Mouse (Mus musculus) limb, embryonic 12.5 days (tissue): ENCODE data around the gene Fanca. TPM values are rescaled to one million over a fixed set of nuclear protein-coding genes. Genes with fewer than 3 reads are reported as not detected.

ENCODE experiments used
- ATAC-seq: fragments of 200-750 bp; cut with Nextera tagmentation; 2 replicates; pipeline ENCODE4 v1.8.0; 2017; ENCODE audit warnings: low read depth, moderate TSS enrichment; ENCODE audit not compliant: insufficient number of reproducible peaks, insufficient read depth, low FRiP score, low TSS enrichment
- H3K27ac ChIP-seq: fragments of 300-500 bp; sonication (generic); 2 replicates; pipeline ENCODE4 v1.5.1; 2016; ENCODE audit warnings: mild to moderate bottlenecking, moderate library complexity
- H3K27me3 ChIP-seq: fragments of 300-500 bp; sonication (generic); 2 replicates; pipeline ENCODE4 v1.6.1; 2016; ENCODE audit warnings: mild to moderate bottlenecking, moderate library complexity
- H3K36me3 ChIP-seq: fragments of 300-500 bp; sonication (generic); 2 replicates; pipeline ENCODE4 v1.6.1; 2016; ENCODE audit warnings: mild to moderate bottlenecking, moderate library complexity
- H3K4me1 ChIP-seq: fragments of 300-500 bp; sonication (generic); replicated peaks from 2 replicates; pipeline ENCODE4 v1.6.1; 2016
- H3K4me2 ChIP-seq: fragments of 300-500 bp; sonication (generic); 2 replicates; pipeline ENCODE4 v1.6.1; 2016; ENCODE audit warnings: mild to moderate bottlenecking, moderate library complexity
- H3K4me3 ChIP-seq: fragments of 300-500 bp; sonication (generic); replicated peaks from 2 replicates; pipeline ENCODE4 v1.5.1; 2016; ENCODE audit warnings: mild to moderate bottlenecking
- H3K9ac ChIP-seq: fragments of 300-500 bp; sonication (generic); replicated peaks from 2 replicates; pipeline ENCODE4 v1.6.1; 2016; ENCODE audit warnings: mild to moderate bottlenecking, moderate library complexity
- H3K9me3 ChIP-seq: fragments of 300-500 bp; sonication (generic); 2 replicates; pipeline ENCODE4 v1.6.1; 2016; ENCODE audit warnings: mild to moderate bottlenecking, moderate library complexity
- WGBS: fragments of 180-500 bp; shearing (Covaris S2); methylation state at CpG from one replicate; pipeline ENCODE4 v1.1.7; 2016; 5-methylcytosine and 5-hydroxymethylcytosine counted together
- polyA plus RNA-seq: library from polyadenylated mRNA; unstranded; fragments of >200 nt; fragmentation: Nextera tagmentation; extraction: Ambion mirVana; gene quantifications from 2 replicates; pipeline ENCODE4 v1.2.1, GENCODE M21; 2016

Gene Fanca
- 37.0 and 40.0 TPM in 2 replicates for polyA plus RNA-seq

GRCm38 (mm10) chr8:123318467-123318911 is at the start of gene Fanca:
TSS of gene Fanca (minus strand) at chr8:123318576.
- under 1% methylated on average over 24 of the region's 24 CpGs for WGBS
- H3K4me3 ChIP-seq = peak within 1 kb of the TSS; percentile 66
- peak within 1 kb of the TSS; percentile 80 for H3K4me2 ChIP-seq
- peak; percentile 98 for ATAC-seq
- H3K36me3 ChIP-seq = peaks cover 4% of the 10 kb centered on the region; the same call in 1 of the 2 replicates
- H3K4me1 ChIP-seq = peaks cover 14% of the 10 kb centered on the region
- no peaks in the 10 kb centered on the region for H3K9me3 ChIP-seq
- no peak within 1 kb of the TSS for H3K27ac ChIP-seq
- no peaks in the 10 kb centered on the region for H3K27me3 ChIP-seq
- peak within 1 kb of the TSS; percentile 68 for H3K9ac ChIP-seq

DNA sequence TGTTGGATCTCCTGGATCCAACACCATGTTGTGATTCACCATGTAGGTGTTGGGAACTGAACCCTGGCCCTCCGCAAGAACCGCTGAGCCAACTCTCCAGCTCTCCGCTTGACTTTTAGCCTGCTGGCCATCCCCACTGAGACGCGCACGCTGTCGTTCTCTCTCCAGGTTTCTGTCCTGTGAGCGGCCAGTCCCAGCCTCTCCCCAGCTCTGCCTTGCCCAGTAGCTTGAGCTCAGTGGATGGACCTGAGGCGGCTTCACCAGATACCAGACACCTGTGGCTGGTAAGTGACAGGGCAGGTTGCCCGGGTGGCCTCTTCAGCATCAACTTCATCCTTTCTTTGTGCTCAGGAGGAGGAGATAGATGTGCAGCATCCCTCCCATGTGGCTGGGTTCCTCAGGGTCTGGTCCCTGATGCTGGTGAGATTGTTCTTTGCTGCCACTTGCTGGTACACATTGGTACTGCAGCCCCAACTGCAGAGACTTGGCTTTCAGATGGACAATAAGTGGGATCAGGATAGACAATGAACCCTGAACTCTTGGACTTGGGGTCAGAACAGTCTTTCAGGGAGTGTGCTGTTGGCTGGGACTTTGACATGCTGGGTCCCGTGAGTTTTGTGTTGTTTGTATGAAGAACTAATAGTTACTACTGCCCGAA is 42.8 kb upstream of the Fanca start:
- H3K9ac ChIP-seq = no peak overlapping the region
- H3K4me3 ChIP-seq = no peak overlapping the region
- 44% methylated on average over 12 of the region's 12 CpGs for WGBS
- no peaks in the 10 kb centered on the region for H3K9me3 ChIP-seq
- no peaks in the 10 kb centered on the region for H3K4me1 ChIP-seq
- H3K27me3 ChIP-seq = no peaks in the 10 kb centered on the region
- no peak for ATAC-seq
- no peaks in the 10 kb centered on the region for H3K36me3 ChIP-seq
- H3K4me2 ChIP-seq = no peak overlapping the region
- H3K27ac ChIP-seq = no peak overlapping the region

- no peak for ATAC-seq
- Histone ChIP-seq H3K27me3 (peaks cover 17% of the 10 kb centered on the region; the same call in 1 of the 2 replicates), H3K27ac (no peak overlapping the region), H3K4me3 (no peak overlapping the region), H3K4me1 (peaks cover 11% of the 10 kb centered on the region), H3K4me2 (no peak overlapping the region), H3K9ac (no peak overlapping the region), H3K36me3 (no peaks in the 10 kb centered on the region), H3K9me3 (no peaks in the 10 kb centered on the region)
- WGBS = 41% methylated on average over 11 of the region's 11 CpGs
Observed at GRCm38 (mm10) chr8:123353216-123353615, 34.8 kb upstream of the Fanca start.

DNA sequence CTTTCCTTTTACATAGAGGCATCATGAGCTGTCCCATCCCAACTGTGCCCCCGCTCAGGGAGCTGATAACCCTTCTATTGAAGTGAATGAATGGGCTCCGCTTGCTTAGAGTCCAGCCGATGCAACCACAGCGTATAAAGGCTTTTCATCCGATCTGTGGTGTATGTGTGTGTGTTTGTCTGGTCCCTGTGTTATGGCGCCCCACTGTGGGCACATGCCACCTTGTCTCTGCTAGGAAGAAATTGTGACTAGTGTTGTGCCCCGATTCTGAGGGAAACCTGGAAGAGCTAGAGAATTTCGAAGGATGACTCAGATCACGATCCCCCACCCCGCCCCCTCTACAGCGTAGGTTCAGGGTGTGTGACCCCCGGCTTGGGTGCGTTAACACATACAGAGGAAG is 34.4 kb upstream of the Fanca start:
- 71% methylated on average over 13 of the region's 13 CpGs for WGBS
- no peak overlapping the region for H3K4me3 ChIP-seq
- no peak for ATAC-seq
- peaks cover 17% of the 10 kb centered on the region; the same call in 1 of the 2 replicates for H3K27me3 ChIP-seq
- no peaks in the 10 kb centered on the region for H3K9me3 ChIP-seq
- no peaks in the 10 kb centered on the region for H3K36me3 ChIP-seq
- peaks cover 14% of the 10 kb centered on the region for H3K4me1 ChIP-seq
- H3K9ac ChIP-seq = no peak overlapping the region
- no peak overlapping the region for H3K27ac ChIP-seq
- no peak overlapping the region for H3K4me2 ChIP-seq

- Histone ChIP-seq H3K4me3 (no peak overlapping the region), H3K4me1 (peaks cover 14% of the 10 kb centered on the region), H3K4me2 (no peak overlapping the region), H3K36me3 (no peaks in the 10 kb centered on the region), H3K9me3 (no peaks in the 10 kb centered on the region), H3K9ac (no peak overlapping the region), H3K27me3 (peaks cover 17% of the 10 kb centered on the region; the same call in 1 of the 2 replicates), H3K27ac (no peak overlapping the region)
- ATAC-seq = no peak
- 85% methylated on average over 12 of the region's 12 CpGs for whole genome bisulfite sequencing
Observed at GRCm38 (mm10) chr8:123352118-123352517, 33.7 kb upstream of the Fanca start.

GRCm38 (mm10) chr8:123349073-123349472 is 30.7 kb upstream of the Fanca start:
- Histone ChIP-seq H3K9me3 (no peaks in the 10 kb centered on the region), H3K9ac (no peak overlapping the region), H3K27me3 (peaks cover 13% of the 10 kb centered on the region; the same call in 1 of the 2 replicates), H3K4me3 (no peak overlapping the region), H3K36me3 (no peaks in the 10 kb centered on the region), H3K4me1 (peaks cover 14% of the 10 kb centered on the region), H3K27ac (no peak overlapping the region), H3K4me2 (no peak overlapping the region)
- 83% methylated on average over 4 of the region's 4 CpGs for WGBS
- no peak for ATAC-seq

GRCm38 (mm10) chr8:123348237-123348843 is 30.0 kb upstream of the Fanca start:
- H3K27me3 ChIP-seq = peaks cover 6% of the 10 kb centered on the region; the same call in 1 of the 2 replicates
- WGBS = 32% methylated on average over 9 of the region's 9 CpGs
- peak overlapping the region; percentile 30; the same call in 1 of the 2 replicates for H3K27ac ChIP-seq
- H3K9ac ChIP-seq = no peak overlapping the region
- no peak for ATAC-seq
- H3K4me1 ChIP-seq = peaks cover 12% of the 10 kb centered on the region
- H3K36me3 ChIP-seq = no peaks in the 10 kb centered on the region
- no peaks in the 10 kb centered on the region for H3K9me3 ChIP-seq
- no peak overlapping the region for H3K4me3 ChIP-seq
- no peak overlapping the region; the same call in 1 of the 2 replicates for H3K4me2 ChIP-seq

DNA sequence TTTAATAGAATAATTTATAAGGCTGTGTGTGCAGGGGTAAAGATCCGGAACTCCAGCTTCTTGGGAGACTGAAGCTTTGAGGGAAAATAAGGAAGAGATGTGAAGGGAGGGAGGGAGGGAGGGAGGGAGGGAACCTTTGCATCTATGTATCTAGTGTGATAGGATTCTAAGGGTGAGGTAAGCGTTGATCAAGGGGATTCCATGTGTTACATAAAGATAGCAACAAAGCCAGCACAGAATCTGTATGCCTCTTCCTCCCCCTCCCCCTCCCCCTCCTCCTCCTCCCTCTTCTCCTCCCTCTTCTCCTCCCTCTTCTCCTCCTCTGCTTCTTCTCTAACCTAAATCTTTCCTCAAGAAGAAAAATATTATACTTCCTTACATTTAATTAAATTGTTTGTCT is 28.9 kb upstream of the Fanca start:
- H3K9ac ChIP-seq = no peak overlapping the region
- no peaks in the 10 kb centered on the region for H3K27me3 ChIP-seq
- no peak overlapping the region for H3K4me2 ChIP-seq
- peaks cover 12% of the 10 kb centered on the region for H3K4me1 ChIP-seq
- WGBS = 90% methylated on average over 2 of the region's 2 CpGs
- no peak overlapping the region for H3K27ac ChIP-seq
- no peak for ATAC-seq
- no peaks in the 10 kb centered on the region for H3K36me3 ChIP-seq
- no peaks in the 10 kb centered on the region for H3K9me3 ChIP-seq
- H3K4me3 ChIP-seq = no peak overlapping the region

GRCm38 (mm10) chr8:123345856-123346255 is 27.5 kb upstream of the Fanca start:
- Histone ChIP-seq H3K27ac (no peak overlapping the region), H3K9ac (no peak overlapping the region), H3K4me3 (no peak overlapping the region), H3K4me2 (no peak overlapping the region), H3K36me3 (no peaks in the 10 kb centered on the region), H3K4me1 (peaks cover 12% of the 10 kb centered on the region), H3K27me3 (no peaks in the 10 kb centered on the region), H3K9me3 (no peaks in the 10 kb centered on the region)
- no peak for ATAC-seq
- 81% methylated on average over 6 of the region's 6 CpGs for WGBS

DNA sequence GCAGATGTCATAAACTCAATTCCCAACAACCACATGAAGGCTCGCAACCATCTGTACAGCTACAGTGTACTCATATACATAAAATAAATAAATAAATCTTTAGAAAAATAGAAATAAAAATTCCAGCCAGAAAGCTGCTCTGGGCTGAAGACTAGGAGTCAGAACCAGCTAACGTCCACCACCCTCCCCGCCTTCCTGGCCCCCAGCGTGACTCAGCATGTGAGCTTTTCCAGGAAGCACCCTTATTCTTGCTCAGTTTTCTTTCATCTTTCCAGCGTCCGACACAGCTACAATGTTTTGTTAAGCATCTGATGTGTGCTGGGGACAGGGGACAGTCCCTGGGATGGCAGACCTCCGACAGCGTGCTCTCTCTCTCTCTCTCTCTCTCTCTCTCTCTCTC is 26.8 kb upstream of the Fanca start:
- H3K9me3 ChIP-seq = no peaks in the 10 kb centered on the region
- H3K27ac ChIP-seq = no peak overlapping the region
- no peak overlapping the region for H3K9ac ChIP-seq
- H3K4me2 ChIP-seq = no peak overlapping the region
- WGBS = 78% methylated on average over 8 of the region's 8 CpGs
- H3K4me1 ChIP-seq = peaks cover 12% of the 10 kb centered on the region
- no peaks in the 10 kb centered on the region for H3K36me3 ChIP-seq
- no peaks in the 10 kb centered on the region for H3K27me3 ChIP-seq
- ATAC-seq = no peak
- no peak overlapping the region for H3K4me3 ChIP-seq

DNA sequence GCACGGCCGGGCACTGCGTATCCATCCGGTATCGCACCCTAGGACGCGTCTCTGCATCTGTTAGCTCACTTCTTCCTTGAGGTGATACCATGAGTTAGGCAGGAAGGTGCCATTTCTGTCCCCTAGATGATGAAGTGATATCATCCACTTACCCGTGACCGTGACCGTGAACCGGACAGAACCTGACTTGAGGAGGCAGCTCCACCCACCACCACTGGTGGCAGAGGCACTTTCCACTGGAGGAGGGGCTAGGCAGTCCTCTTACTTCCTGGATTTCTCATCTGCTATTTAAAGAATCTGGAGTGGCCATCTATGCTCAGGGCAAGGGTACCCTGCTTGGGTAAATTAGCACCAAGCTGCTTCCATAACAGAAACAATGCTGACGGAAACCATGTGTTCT is 25.0 kb upstream of the Fanca start:
- Histone ChIP-seq H3K27ac (no peak overlapping the region), H3K9me3 (no peaks in the 10 kb centered on the region), H3K27me3 (no peaks in the 10 kb centered on the region), H3K9ac (no peak overlapping the region), H3K4me3 (no peak overlapping the region), H3K4me1 (peaks cover 5% of the 10 kb centered on the region), H3K4me2 (no peak overlapping the region), H3K36me3 (no peaks in the 10 kb centered on the region)
- WGBS = 85% methylated on average over 12 of the region's 12 CpGs
- ATAC-seq = no peak
